Mouse (Mus musculus): Measurements from ENCODE around the gene Ppp2r5d.

Gene Ppp2r5d

GRCm38 (mm10) chr17:46714756-46715481 lies 10.0 kb upstream of the Ppp2r5d start:
- DNase-seq, result no peak

GRCm38 (mm10) chr17:46713849-46714248 lies 8.9 kb upstream of the Ppp2r5d start:
- DNase-seq, result no peak

GRCm38 (mm10) chr17:46712442-46712841 lies 7.5 kb upstream of the Ppp2r5d start:
- DNase-seq, result no peak

GRCm38 (mm10) chr17:46711612-46712271 lies 6.8 kb upstream of the Ppp2r5d start:
- peak; percentile 38 to 52 for DNase-seq

- peak; percentile 90 to 93 for DNase-seq
Measured at GRCm38 (mm10) chr17:46710959-46711597, 6.2 kb upstream of the Ppp2r5d start, which contains the start of gene Pex6. Pex6 (plus strand) TSS chr17:46711463.

GRCm38 (mm10) chr17:46706375-46707089 lies 1.6 kb upstream of the Ppp2r5d start:
- no peak for DNase-seq

GRCm38 (mm10) chr17:46703971-46704886 lies 682 bp downstream of the Ppp2r5d start:
- DNase-seq, result no peak

GRCm38 (mm10) chr17:46702506-46702905 lies 2.4 kb downstream of the Ppp2r5d start:
- no peak for DNase-seq

GRCm38 (mm10) chr17:46702100-46702499 lies 2.8 kb downstream of the Ppp2r5d start:
- DNase-seq, result no peak

- no peak for DNase-seq
Measured at GRCm38 (mm10) chr17:46701489-46701888, 3.4 kb downstream of the Ppp2r5d start.

GRCm38 (mm10) chr17:46699912-46700311 lies 5.0 kb downstream of the Ppp2r5d start:
- no peak for DNase-seq

- no peak for DNase-seq
Measured at GRCm38 (mm10) chr17:46699245-46699644, 5.7 kb downstream of the Ppp2r5d start.

- no peak for DNase-seq
Measured at GRCm38 (mm10) chr17:46698515-46698914, 6.4 kb downstream of the Ppp2r5d start.

GRCm38 (mm10) chr17:46694517-46695063 lies 10.3 kb downstream of the Ppp2r5d start:
- DNase-seq, result no peak

GRCm38 (mm10) chr17:46691390-46691789 lies 13.5 kb downstream of the Ppp2r5d start:
- DNase-seq, result no peak

GRCm38 (mm10) chr17:46690665-46691064 lies 14.2 kb downstream of the Ppp2r5d start:
- no peak for DNase-seq

- DNase-seq, result no peak
Measured at GRCm38 (mm10) chr17:46685913-46686312, 19.0 kb downstream of the Ppp2r5d start.

- DNase-seq, result no peak
Measured at GRCm38 (mm10) chr17:46682654-46683389, 22.1 kb downstream of the Ppp2r5d start.

GRCm38 (mm10) chr17:46681466-46682118 lies 23.3 kb downstream of the Ppp2r5d start:
- no peak for DNase-seq

- peak; percentile 98 for DNase-seq
Measured at GRCm38 (mm10) chr17:46680760-46681373, 24.0 kb downstream of the Ppp2r5d start, which contains the start of gene Klhdc3. Klhdc3 (minus strand) TSS chr17:46680914.
